Mouse (Mus musculus): ENCODE results near the gene Palm3. TPM values are rescaled to one million over a fixed set of nuclear protein-coding genes. Genes with fewer than 3 reads are reported as not detected.

The Palm3 gene
- polyA plus RNA-seq, 1 experiment from 2014 or later: 4.1 TPM

GRCm38 (mm10) chr8:84011705-84012498 lies 9.4 kb upstream of the Palm3 start, which contains the start of gene 2210011C24Rik:
TSS of gene 2210011C24Rik (minus strand) at chr8:84012171.
- H3K4me1 ChIP-seq: peaks cover 30% of the 10 kb centered on the region
- no peaks in the 10 kb centered on the region for H3K9me3 ChIP-seq
- ATAC-seq (ENCODE audit: low FRiP score): 0 out of 2 replicates have a peak, but pooled peaks have one; percentile 18
- peak within 1 kb of the TSS; percentile 55 for H3K4me3 ChIP-seq (replicated peaks)
- peak within 1 kb of the TSS; percentile 62 for H3K9ac ChIP-seq
- under 1% methylated on average over 45 of the region's 45 CpGs for WGBS
- H3K4me2 ChIP-seq: peak within 1 kb of the TSS; percentile 95
- no peak within 1 kb of the TSS for H3K27ac ChIP-seq
- H3K27me3 ChIP-seq: peaks cover 58% of the 10 kb centered on the region
- H3K36me3 ChIP-seq (replicated peaks): no peaks in the 10 kb centered on the region

- no peak overlapping the region for H3K27ac ChIP-seq
- WGBS: 3% methylated on average over 35 of the region's 35 CpGs
- H3K4me2 ChIP-seq: peak overlapping the region; percentile 95
- H3K36me3 ChIP-seq (replicated peaks): no peaks in the 10 kb centered on the region
- H3K9ac ChIP-seq: peak overlapping the region; percentile 48; the same call in 1 of the 2 replicates
- peaks cover 58% of the 10 kb centered on the region for H3K27me3 ChIP-seq
- no peaks in the 10 kb centered on the region for H3K9me3 ChIP-seq
- ATAC-seq (ENCODE audit: low FRiP score): 0 out of 2 replicates have a peak, but pooled peaks have one; percentile 15
- peak overlapping the region; percentile 55 for H3K4me3 ChIP-seq (replicated peaks)
- peaks cover 30% of the 10 kb centered on the region for H3K4me1 ChIP-seq
These were observed 8.6 kb upstream of the Palm3 start for GRCm38 (mm10) chr8:84012499-84013165.

GRCm38 (mm10) chr8:84015833-84016232 lies 5.4 kb upstream of the Palm3 start:
- H3K27ac ChIP-seq: no peak overlapping the region
- no peak overlapping the region for H3K4me2 ChIP-seq
- no peaks in the 10 kb centered on the region for H3K9me3 ChIP-seq
- H3K9ac ChIP-seq: no peak overlapping the region
- H3K4me1 ChIP-seq: peaks cover 20% of the 10 kb centered on the region
- peaks cover 47% of the 10 kb centered on the region for H3K27me3 ChIP-seq
- ATAC-seq (ENCODE audit: low FRiP score): no peak
- no peaks in the 10 kb centered on the region for H3K36me3 ChIP-seq (replicated peaks)
- 96% methylated on average over 5 of the region's 5 CpGs for WGBS
- no peak overlapping the region for H3K4me3 ChIP-seq (replicated peaks)

GRCm38 (mm10) chr8:84019738-84020137 lies 1.5 kb upstream of the Palm3 start:
- H3K27ac ChIP-seq: no peak overlapping the region
- H3K27me3 ChIP-seq: peaks cover 44% of the 10 kb centered on the region
- no peak overlapping the region for H3K4me3 ChIP-seq (replicated peaks)
- ATAC-seq (ENCODE audit: low FRiP score): no peak
- no peak overlapping the region for H3K9ac ChIP-seq
- H3K36me3 ChIP-seq (replicated peaks): no peaks in the 10 kb centered on the region
- no peaks in the 10 kb centered on the region for H3K9me3 ChIP-seq
- H3K4me2 ChIP-seq: no peak overlapping the region
- WGBS: 87% methylated on average over 9 of the region's 9 CpGs
- H3K4me1 ChIP-seq: peaks cover 8% of the 10 kb centered on the region; the same call in 1 of the 2 replicates

GRCm38 (mm10) chr8:84021569-84021968 lies 298 bp downstream of the Palm3 start:
- Histone ChIP-seq H3K9me3 (no peaks in the 10 kb centered on the region), H3K4me2 (no peak overlapping the region)
- 44% methylated on average over 12 of the region's 12 CpGs for WGBS

GRCm38 (mm10) chr8:84023085-84023484 lies 1.8 kb downstream of the Palm3 start:
- Histone ChIP-seq H3K36me3 (replicated peaks) (no peaks in the 10 kb centered on the region), H3K27ac (no peak overlapping the region), H3K9ac (no peak overlapping the region), H3K4me1 (peaks cover 20% of the 10 kb centered on the region; the same call in 1 of the 2 replicates), H3K9me3 (no peaks in the 10 kb centered on the region), H3K4me3 (replicated peaks) (no peak overlapping the region), H3K27me3 (peaks cover 72% of the 10 kb centered on the region), H3K4me2 (no peak overlapping the region)
- WGBS: 66% methylated on average over 5 of the region's 5 CpGs
- ATAC-seq (ENCODE audit: low FRiP score): no peak

More at GRCm38 (mm10) chr8:84021569-84021968, 298 bp downstream of the Palm3 start:
- Histone ChIP-seq H3K4me3 (replicated peaks) (no peak overlapping the region), H3K4me1 (peaks cover 20% of the 10 kb centered on the region; the same call in 1 of the 2 replicates), H3K9ac (no peak overlapping the region), H3K27me3 (peaks cover 57% of the 10 kb centered on the region), H3K27ac (no peak overlapping the region), H3K36me3 (replicated peaks) (no peaks in the 10 kb centered on the region)
- ATAC-seq (ENCODE audit: low FRiP score): no peak

- peaks cover 20% of the 10 kb centered on the region; the same call in 1 of the 2 replicates for H3K4me1 ChIP-seq
- no peaks in the 10 kb centered on the region for H3K9me3 ChIP-seq
- H3K36me3 ChIP-seq (replicated peaks): no peaks in the 10 kb centered on the region
- H3K27ac ChIP-seq: no peak overlapping the region
- ATAC-seq (ENCODE audit: low FRiP score): no peak
- 89% methylated on average over 1 of the region's 1 CpGs for WGBS
- peaks cover 78% of the 10 kb centered on the region for H3K27me3 ChIP-seq
- no peak overlapping the region for H3K9ac ChIP-seq
- H3K4me2 ChIP-seq: no peak overlapping the region
- H3K4me3 ChIP-seq (replicated peaks): no peak overlapping the region
These were observed 2.4 kb downstream of the Palm3 start for GRCm38 (mm10) chr8:84023631-84024030.

GRCm38 (mm10) chr8:84024171-84024570 lies 2.9 kb downstream of the Palm3 start:
- 13% methylated on average over 10 of the region's 10 CpGs for WGBS
- Histone ChIP-seq H3K4me1 (peaks cover 20% of the 10 kb centered on the region; the same call in 1 of the 2 replicates), H3K4me2 (no peak overlapping the region), H3K27ac (no peak overlapping the region), H3K9me3 (no peaks in the 10 kb centered on the region), H3K4me3 (replicated peaks) (no peak overlapping the region), H3K27me3 (peaks cover 83% of the 10 kb centered on the region), H3K36me3 (replicated peaks) (no peaks in the 10 kb centered on the region), H3K9ac (no peak overlapping the region)
- ATAC-seq (ENCODE audit: low FRiP score): no peak

GRCm38 (mm10) chr8:84025863-84026262 lies 4.6 kb downstream of the Palm3 start:
- H3K4me2 ChIP-seq: peak overlapping the region; percentile 88
- H3K4me1 ChIP-seq: peaks cover 20% of the 10 kb centered on the region; the same call in 1 of the 2 replicates
- H3K4me3 ChIP-seq (replicated peaks): peak overlapping the region; percentile 53
- no peaks in the 10 kb centered on the region for H3K9me3 ChIP-seq
- H3K36me3 ChIP-seq (replicated peaks): no peaks in the 10 kb centered on the region
- 1% methylated on average over 41 of the region's 41 CpGs for WGBS
- no peak overlapping the region for H3K27ac ChIP-seq
- ATAC-seq (ENCODE audit: low FRiP score): peak; percentile 84
- peaks cover 75% of the 10 kb centered on the region for H3K27me3 ChIP-seq
- H3K9ac ChIP-seq: peak overlapping the region; percentile 56

GRCm38 (mm10) chr8:84027449-84027848 lies 6.2 kb downstream of the Palm3 start:
- no peak for ATAC-seq (ENCODE audit: low FRiP score)
- no peaks in the 10 kb centered on the region for H3K36me3 ChIP-seq (replicated peaks)
- peaks cover 59% of the 10 kb centered on the region for H3K27me3 ChIP-seq
- no peak overlapping the region for H3K4me2 ChIP-seq
- H3K9ac ChIP-seq: no peak overlapping the region
- H3K4me3 ChIP-seq (replicated peaks): no peak overlapping the region
- H3K4me1 ChIP-seq: peaks cover 12% of the 10 kb centered on the region; the same call in 1 of the 2 replicates
- WGBS: 8% methylated on average over 10 of the region's 10 CpGs
- no peak overlapping the region for H3K27ac ChIP-seq
- H3K9me3 ChIP-seq: no peaks in the 10 kb centered on the region

GRCm38 (mm10) chr8:84029272-84029671 lies 8.0 kb downstream of the Palm3 start:
- H3K9ac ChIP-seq: no peak overlapping the region
- no peaks in the 10 kb centered on the region for H3K36me3 ChIP-seq (replicated peaks)
- no peak overlapping the region for H3K27ac ChIP-seq
- no peak overlapping the region for H3K4me3 ChIP-seq (replicated peaks)
- H3K4me1 ChIP-seq: peaks cover 12% of the 10 kb centered on the region; the same call in 1 of the 2 replicates
- ATAC-seq (ENCODE audit: low FRiP score): no peak
- H3K27me3 ChIP-seq: peaks cover 52% of the 10 kb centered on the region
- no peak overlapping the region for H3K4me2 ChIP-seq
- WGBS: 85% methylated on average over 5 of the region's 5 CpGs
- H3K9me3 ChIP-seq: no peaks in the 10 kb centered on the region

- 83% methylated on average over 4 of the region's 4 CpGs for WGBS
- no peaks in the 10 kb centered on the region for H3K4me1 ChIP-seq
- H3K4me3 ChIP-seq (replicated peaks): no peak overlapping the region
- no peak for ATAC-seq (ENCODE audit: low FRiP score)
- H3K27me3 ChIP-seq: peaks cover 40% of the 10 kb centered on the region
- no peak overlapping the region for H3K4me2 ChIP-seq
- no peak overlapping the region for H3K9ac ChIP-seq
- no peaks in the 10 kb centered on the region for H3K9me3 ChIP-seq
- H3K27ac ChIP-seq: no peak overlapping the region
- H3K36me3 ChIP-seq (replicated peaks): no peaks in the 10 kb centered on the region
These were observed 11.5 kb downstream of the Palm3 start for GRCm38 (mm10) chr8:84032777-84033176.
